Mouse (Mus musculus): Measurements from ENCODE around the gene Cadm2. TPM values are rescaled to one million over a fixed set of nuclear protein-coding genes. Genes with fewer than 3 reads are reported as not detected.

Cadm2 gene
- total RNA-seq (2021), result 1 to 10 TPM in 1 of 2 experiments, under 1 TPM in 1; 0.20 to 1.3 TPM
- long read RNA-seq, experiment 1, result 0 reads
- long read RNA-seq, experiment 2, result 0 reads

- peak; percentile 88 for DNase-seq
These were observed at the start of gene Cadm2 for GRCm38 (mm10) chr16:67620826-67621505. Gene Cadm2 (minus strand): TSS chr16:67620908.

- DNase-seq, result no peak
These were observed 26.2 kb upstream of the Cadm2 start for GRCm38 (mm10) chr16:67646930-67647329.

- DNase-seq, result no peak
These were observed 22.9 kb upstream of the Cadm2 start for GRCm38 (mm10) chr16:67643651-67644050.

GRCm38 (mm10) chr16:67619906-67620781 is 564 bp downstream of the Cadm2 start:
- no peak for DNase-seq

GRCm38 (mm10) chr16:67619416-67619815 is 1.3 kb downstream of the Cadm2 start:
- DNase-seq, result no peak

- no peak for DNase-seq
These were observed 1.9 kb downstream of the Cadm2 start for GRCm38 (mm10) chr16:67618817-67619216.

GRCm38 (mm10) chr16:67617811-67618210 is 2.9 kb downstream of the Cadm2 start:
- no peak for DNase-seq

- no peak for DNase-seq
These were observed 3.5 kb downstream of the Cadm2 start for GRCm38 (mm10) chr16:67617256-67617655.

GRCm38 (mm10) chr16:67613876-67614275 is 6.8 kb downstream of the Cadm2 start:
- DNase-seq, result no peak

- DNase-seq, result no peak
These were observed 9.6 kb downstream of the Cadm2 start for GRCm38 (mm10) chr16:67610904-67611681.

- DNase-seq, result no peak
These were observed 11.6 kb downstream of the Cadm2 start for GRCm38 (mm10) chr16:67609116-67609515.

- no peak for DNase-seq
These were observed 12.2 kb downstream of the Cadm2 start for GRCm38 (mm10) chr16:67608499-67608898.

- no peak for DNase-seq
These were observed 15.0 kb downstream of the Cadm2 start for GRCm38 (mm10) chr16:67605661-67606060.

GRCm38 (mm10) chr16:67599981-67600380 is 20.7 kb downstream of the Cadm2 start:
- DNase-seq, result no peak

GRCm38 (mm10) chr16:67598841-67599240 is 21.9 kb downstream of the Cadm2 start:
- no peak for DNase-seq

GRCm38 (mm10) chr16:67591015-67591414 is 29.7 kb downstream of the Cadm2 start:
- DNase-seq, result no peak

- no peak for DNase-seq
These were observed 41.7 kb downstream of the Cadm2 start for GRCm38 (mm10) chr16:67578842-67579517.

- no peak for DNase-seq
These were observed 45.2 kb downstream of the Cadm2 start for GRCm38 (mm10) chr16:67575557-67575956.

- no peak for DNase-seq
These were observed 93.7 kb downstream of the Cadm2 start for GRCm38 (mm10) chr16:67526992-67527391.

- DNase-seq, result no peak
These were observed 95.8 kb downstream of the Cadm2 start for GRCm38 (mm10) chr16:67524878-67525277.

GRCm38 (mm10) chr16:67518311-67518710 is 102.4 kb downstream of the Cadm2 start:
- DNase-seq, result no peak

GRCm38 (mm10) chr16:67515549-67515948 is 105.2 kb downstream of the Cadm2 start:
- no peak for DNase-seq

Data from gastrocnemius, postnatal 25 days (tissue).